Mouse (Mus musculus) heart, adult 8-10 months (tissue): ENCODE measurements at regions not wholly inside any gene's neighbourhood (a gene's known extent, or its start where the extent isn't known, plus 50 kb on each side); places are given as distances from the start of the nearest gene placed in this dataset.

Source experiments
- DNase-seq: peaks from one replicate; pipeline ENCODE4 v3.0.0; 2022; ENCODE audit warnings: low spot score

DNA sequence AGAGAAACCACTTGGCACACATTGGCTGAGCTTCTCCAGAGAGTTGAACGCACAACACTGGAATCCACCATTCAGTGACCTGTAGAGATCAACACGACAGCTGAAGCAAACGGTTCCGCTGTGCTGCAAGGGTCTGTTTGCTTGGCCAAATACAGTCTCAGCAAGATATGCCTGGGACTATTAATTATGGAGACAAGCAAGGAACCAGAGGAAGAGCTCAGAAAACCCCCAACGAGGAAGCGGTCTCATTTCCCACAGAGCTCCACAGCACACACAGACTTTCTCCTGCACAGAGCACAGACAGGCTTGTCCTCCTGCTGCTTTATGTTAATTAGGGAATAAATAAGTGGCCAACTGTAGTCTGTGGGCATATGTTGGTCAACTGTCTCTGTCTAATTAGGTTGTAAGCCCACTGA, 223.4 kb upstream of the Tacr3 start:
- no peak for DNase-seq

DNA sequence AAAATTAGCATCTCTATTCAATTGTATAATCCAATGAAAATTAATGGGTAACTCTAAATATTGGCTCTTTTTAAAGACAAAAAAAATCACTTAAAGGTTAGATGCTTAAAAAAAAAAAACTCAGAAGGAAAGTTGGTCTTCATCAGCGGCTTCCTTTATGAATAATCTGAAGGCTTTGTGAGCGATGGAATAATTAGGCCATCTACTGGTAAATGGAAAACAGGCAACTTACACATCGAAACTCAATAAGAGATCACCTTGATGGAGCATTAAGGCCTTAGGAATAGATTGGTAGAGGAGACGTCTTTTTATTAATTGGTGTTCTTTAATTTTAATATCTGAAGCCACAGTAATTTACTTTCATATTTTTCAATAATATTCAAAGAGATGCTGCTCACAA, 218.6 kb upstream of the Tacr3 start:
- DNase-seq, result no peak

DNA sequence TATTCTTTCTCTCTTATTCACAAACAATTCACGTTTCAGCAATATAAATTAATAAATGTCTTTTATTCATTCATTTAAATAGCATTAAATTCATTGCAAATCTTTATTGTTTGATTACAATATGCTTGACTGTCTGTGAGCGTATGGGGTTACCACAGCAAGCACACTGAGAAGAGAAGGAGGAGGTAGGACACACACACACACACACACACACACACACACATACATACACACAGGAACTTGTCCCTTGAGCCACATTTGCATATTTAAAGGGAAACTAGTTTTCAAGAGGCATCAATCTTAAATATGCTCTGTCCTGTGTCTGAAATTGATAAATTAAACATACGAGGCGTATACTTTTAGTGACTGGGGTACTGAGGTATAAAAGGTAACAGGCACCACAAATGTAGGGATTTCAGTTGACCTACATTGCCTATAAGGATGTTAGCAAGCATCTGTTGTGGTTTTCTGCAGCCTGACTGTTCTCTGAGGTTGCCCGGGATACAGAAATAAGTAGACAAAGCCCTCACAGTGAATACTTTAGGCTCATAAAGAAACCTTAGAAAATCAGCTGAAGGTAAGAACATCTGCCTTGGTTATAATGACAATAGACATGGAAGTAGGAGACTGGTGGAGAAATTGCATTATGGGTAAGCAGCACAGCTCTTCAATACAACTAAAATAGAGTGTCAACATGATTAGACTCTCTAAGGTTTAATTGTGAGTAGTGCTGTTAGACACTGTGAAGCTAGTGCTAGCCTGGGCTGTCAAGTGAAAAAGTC, 217.1 kb upstream of the Tacr3 start:
- no peak for DNase-seq

DNA sequence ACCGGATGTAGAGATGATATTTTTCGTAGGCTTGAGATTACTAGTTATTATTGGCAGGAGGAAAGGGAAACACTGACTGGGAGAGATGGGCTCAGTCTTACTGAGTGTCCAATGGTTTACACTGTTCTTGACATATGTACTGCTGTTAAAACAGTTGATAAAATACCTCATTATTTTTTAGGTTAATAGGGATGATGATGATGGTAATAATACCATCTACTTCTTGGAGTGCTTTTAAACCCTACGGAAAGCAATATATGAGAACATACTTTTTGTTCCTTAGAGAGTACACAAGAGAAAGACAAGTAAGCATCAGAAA, 216.6 kb upstream of the Tacr3 start:
- DNase-seq, result no peak

DNA sequence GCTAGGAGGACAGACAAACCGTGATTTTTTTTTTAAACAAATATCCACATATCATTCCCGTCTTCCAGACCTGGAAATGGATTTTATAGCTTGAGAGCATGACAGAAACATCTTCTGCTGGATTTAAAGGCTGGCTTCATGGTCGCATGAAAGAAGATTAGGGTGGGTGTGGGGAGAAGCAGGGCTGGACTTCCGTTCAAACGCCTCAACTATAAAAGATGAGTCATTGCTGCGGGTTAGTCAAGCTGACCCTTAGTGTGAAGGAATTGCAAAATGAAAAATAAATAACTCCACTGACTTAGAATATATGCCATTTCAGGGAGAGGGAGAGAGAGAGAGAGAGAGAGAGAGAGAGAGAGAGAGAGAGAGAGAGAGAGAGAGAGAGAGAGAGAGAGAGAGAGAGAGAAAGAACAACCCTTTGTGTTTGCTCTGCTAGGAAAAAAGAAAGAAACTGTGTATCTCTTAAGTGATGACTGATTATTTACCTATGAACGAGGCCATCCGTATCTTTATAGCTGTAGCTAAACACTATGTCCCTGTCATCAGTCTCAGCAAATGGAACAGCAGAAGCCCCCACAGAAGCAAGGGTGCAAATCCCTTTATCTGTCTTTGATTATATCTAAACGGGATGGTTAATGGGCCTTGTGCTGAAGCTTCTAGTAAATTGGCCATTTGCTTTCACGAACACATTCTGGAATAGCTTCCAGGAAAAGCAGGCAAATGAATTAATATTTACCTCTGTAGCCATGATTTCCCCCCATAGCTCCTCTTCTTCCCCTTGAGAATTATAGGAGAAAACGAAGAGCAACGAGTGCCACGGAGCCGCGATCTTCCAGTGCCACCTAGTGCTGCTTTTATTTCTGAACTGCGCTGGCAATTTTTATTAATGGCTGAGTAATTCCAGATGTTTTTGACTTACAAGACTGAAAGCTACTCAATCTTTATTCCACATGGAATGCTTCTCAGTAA, 199.4 kb upstream of the Tacr3 start:
- DNase-seq, result peak; percentile 28

DNA sequence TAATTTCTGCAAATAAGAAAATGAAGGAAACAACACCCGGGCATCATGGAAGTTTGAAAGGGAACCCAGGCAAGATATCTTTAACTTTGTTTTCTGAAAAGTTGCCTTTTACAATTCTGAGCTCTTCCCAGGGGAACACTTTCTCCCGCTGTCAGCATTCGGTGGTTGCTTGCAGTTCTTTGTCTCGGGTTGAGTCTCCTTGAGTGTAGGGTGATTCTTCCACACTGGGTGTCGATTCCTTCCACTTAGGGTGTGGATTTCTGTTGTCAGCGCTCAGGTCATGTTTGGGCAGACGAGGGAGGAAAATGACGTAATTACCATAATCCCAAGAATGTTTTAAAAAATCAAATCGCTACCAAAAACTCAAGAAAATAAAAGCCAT, 198.7 kb upstream of the Tacr3 start:
- no peak for DNase-seq

DNA sequence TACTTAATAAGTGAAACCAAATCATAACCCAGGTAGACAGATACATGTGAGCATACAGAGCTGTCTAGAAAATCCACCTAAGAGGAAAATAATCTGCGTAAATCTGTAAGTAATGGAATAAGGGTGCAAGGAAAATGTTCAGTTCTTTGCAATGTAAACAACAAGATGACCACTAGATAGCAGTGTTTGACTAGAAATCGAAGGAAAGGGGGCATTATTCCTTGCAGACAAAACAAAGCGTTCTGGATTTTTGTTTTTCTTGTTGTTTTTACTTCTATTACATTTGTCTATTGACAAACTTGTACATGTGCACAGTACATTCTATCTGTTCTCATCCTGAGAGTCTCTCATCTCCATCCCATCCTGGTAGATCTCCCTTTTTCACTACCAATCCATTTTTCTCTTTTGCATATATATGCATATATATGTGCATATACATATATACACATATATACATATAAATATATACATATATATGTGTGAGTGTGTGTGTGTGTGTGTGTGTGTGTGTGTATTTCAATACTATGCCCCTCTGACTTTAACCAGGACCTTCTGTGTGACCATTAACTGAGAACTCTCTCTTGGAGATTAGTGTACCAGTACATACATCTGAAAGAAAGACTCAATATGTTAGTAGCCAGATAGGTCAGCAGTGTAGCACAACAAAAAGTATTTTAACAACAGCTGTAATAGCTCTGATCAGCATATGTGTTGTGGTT, 179.9 kb upstream of the Tacr3 start:
- no peak for DNase-seq

DNA sequence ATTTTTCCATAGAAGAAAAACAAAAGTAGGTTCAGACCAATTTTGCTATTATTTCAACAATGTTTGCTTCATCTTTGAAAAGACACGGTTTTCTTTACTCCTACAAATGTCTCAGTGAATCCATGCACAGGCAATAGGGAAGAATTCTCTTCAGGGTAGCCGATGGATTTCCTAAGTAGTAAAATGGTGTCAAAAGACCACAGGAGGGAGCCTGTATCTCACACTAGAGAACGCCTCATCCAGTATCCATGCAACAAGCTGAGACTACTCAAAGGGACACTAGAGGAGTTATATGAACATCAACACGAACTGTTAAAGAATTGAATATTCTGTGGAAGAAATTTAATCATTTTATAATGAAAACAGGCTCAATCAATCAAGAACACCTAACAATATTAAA, 174.8 kb upstream of the Tacr3 start:
- DNase-seq, result no peak

DNA sequence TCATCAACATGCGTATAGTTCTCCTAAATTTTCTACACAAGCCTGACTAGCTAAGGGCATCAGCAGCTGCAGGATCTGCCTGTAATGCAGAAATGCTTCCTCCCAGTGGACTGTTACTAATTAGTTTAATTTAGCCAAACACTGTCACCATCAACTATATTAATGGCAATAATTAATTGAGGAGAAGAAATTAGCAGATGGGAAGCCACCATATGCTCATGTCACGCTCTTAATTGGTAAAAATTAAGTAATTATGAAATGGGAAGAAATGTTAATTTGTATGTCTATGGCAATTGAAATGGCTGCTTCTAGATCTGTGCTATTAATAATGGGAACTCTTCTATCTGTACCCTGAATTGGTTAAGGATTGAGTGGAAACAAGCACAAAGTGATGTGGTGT, 133.9 kb upstream of the Tacr3 start:
- DNase-seq, result no peak

DNA sequence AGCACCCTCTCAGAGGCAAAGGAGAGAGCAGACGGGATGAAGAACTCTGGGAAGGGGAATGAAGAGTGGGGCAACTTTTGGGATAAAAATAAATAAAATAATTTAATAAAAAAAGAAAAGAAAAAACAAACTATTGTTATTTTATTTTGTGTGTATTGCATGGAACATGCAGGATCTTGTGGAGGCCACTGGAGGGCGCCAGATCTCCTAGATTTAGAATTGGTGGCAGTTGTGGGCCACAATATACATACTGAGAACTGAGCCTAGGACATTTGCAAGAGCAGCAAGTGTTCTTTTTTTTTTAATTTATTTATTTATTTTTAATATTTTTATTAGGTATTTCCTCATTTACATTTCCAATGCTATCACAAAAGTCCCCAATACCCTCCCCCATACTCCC, 110.2 kb upstream of the Tacr3 start:
- DNase-seq, result no peak

DNA sequence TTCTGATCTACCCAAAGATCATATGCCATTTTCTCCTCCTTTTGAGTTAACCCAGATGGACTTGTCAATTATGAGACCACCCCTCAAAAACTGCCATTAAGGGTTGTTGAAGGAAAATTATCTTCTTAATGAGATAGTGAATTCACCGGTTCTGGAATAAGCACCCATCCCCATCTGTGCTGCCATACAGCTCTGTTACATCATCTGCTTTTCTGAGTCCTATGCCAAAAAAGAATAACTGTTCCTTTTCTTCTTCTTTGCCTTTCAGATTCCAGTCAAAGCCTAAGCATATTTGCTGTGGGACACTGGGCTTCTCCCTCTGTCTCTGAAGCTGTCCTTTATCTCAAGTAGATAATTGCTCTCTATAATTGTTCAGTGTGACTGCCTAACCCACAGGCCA, 93.1 kb upstream of the Tacr3 start:
- DNase-seq, result no peak

DNA sequence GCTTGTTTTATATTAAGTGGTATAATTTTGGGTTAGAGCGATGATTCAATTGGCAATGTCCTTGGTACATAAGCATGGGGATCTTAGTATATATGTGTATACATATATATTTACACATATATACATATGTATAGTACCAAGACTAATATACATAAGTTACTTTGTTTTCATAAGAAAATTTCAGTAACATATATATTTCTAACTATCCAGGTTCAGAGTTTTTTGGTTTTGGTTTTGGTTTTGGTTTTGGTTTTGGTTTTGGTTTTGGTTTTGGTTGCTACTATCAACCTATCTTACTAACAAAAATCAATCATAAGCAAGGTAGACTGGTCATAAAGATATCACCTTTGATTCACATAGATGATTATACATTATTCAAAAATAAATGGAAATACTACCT, 67.7 kb upstream of the Tacr3 start:
- no peak for DNase-seq

DNA sequence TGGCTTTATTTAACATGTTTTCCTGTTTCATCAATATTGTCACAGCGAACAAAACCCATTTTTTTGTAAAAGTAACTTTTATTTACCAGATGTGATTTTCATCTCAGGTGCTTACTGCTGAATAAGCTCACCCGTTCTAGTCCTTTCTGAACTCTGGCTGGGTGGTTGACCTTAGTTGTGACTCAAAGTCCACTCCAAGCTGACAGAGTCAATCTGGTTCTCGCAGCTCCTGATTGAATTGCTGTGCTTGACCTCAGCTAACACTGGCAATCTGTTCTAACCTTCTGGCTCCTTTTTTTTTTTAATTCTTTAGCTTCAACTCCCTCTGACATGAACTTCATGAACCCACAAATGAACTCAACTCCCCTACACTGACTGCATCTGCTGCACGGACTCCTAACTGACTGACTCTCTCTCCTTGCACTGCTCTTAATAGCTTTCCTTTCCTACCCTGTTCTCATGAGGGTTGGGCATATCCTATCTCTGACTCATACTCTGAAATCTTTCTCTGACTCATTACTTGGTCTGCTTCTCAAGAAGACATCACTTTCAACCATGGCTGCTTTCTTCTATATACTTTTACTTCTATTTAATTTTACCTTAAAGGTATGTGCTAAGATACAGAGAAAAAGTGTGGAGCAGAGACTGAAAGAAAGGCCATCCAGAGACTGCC, 65.4 kb upstream of the Tacr3 start:
- DNase-seq, result no peak
